Comparison of ENCODE assay signal across 8 mouse cellular contexts in the genomic region with DNA sequence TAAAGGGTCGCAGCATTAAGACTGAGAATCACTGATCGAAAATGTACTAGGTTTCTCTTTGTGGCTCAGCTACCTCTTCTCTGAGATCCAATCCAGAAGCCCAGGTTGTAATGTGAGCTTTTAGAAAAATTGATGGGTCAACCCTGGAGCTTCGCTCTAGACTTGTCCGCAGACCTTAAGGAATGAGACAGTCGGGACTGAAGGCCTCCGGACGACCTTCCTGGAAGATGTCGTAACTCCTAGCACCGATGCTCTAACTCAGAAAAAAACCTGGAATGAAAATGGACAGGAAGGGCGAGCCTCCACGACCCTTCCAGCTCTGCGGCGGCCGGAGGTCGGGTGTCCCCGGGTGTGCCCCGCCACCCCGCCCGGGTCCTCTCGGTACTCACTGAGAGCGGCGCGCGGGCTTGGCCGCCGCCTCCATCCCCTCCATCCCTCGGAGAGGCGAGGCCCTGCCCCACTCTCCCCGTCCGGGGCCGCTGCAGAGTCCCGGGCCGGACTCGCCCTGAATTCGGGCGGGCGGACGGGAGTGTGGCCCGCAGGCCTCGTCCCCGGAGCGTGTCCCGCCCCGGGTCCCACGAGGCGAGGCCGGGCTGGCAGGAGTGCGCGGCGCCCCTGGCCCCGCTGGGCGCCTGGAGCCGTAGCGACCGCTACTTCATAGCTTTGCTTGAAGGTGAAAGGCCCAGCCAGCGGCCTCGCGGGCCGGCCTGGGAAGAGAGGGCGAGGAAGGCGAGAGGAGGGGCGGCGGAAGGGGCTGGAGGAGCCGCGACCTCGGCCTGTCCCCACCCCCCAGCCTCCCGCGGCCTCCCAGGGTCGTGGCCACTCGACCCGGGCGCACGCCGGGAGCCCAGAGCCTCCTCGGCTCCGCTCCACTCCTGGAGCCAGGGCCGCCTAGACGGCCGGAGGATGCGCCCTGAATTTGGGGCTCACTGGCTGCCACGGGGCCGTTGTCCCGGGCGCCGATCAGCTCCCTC. TPM values are rescaled to one million over a fixed set of nuclear protein-coding genes. Genes with fewer than 3 reads are reported as not detected.
A peak's percentile ranks its signal among the peaks of the same experiment; 100 is the strongest.
DNase-seq lines count a peak whose midpoint lies in the region; ATAC-seq and TF ChIP-seq lines count a peak whose summit lies in the region.

A gene (minus strand): TSS at position 648 of the 974 bp plus-strand sequence.

- ATAC-seq in forebrain, embryonic 15.5 days (replicated peaks): peak; percentile 69

- H3K4me1 ChIP-seq in ES-Bruce4 (ENCODE audit: control insufficient read depth, insufficient read depth, low read length): peaks cover 6% of the 10 kb centered on the region
- peaks cover 22% of the 10 kb centered on the region for H3K4me1 ChIP-seq in forebrain, embryonic 15.5 days

- H3K9ac ChIP-seq in ES-Bruce4 (ENCODE audit: low read depth, poor library complexity, severe bottlenecking): peak within 1 kb of the TSS; percentile 79
- peak within 1 kb of the TSS; percentile 62 for H3K9ac ChIP-seq in forebrain, embryonic 15.5 days (replicated peaks)

- peak; percentile 85 for DNase-seq in adrenal gland, adult 2 months
- peak; percentile 80 to 81 for DNase-seq in heart, postnatal 14 days
- peak; percentile 78 to 87 for DNase-seq in kidney, postnatal 4 days
- peak; percentile 48 for DNase-seq in mesoderm, embryonic 11.5 days (ENCODE audit: low read depth, low spot score)
- DNase-seq in testis, postnatal 10 days (ENCODE audit: low spot score): peak; percentile 79
- no peak for DNase-seq in spleen, postnatal 4 days (ENCODE audit: low spot score in 2 of 2)

- H3K9me3 ChIP-seq in ES-Bruce4 (replicated peaks; ENCODE audit: control insufficient read depth, insufficient read depth, low read length, poor library complexity, severe bottlenecking): no peaks in the 10 kb centered on the region
- no peaks in the 10 kb centered on the region for H3K9me3 ChIP-seq in forebrain, embryonic 15.5 days

- TF ChIP-seq CTCF in ES-Bruce4 (IDR thresholded peaks at IDR 0.05; ENCODE audit: low read depth, low read length): no peak

- 2% methylated on average over 85 of the region's 85 CpGs for WGBS in forebrain, embryonic 15.5 days

- H3K4me2 ChIP-seq in forebrain, embryonic 15.5 days (replicated peaks): peak within 1 kb of the TSS; percentile 95

- H3K27ac ChIP-seq in ES-Bruce4 (ENCODE audit: insufficient read depth, low read length): no peak within 1 kb of the TSS
- peak within 1 kb of the TSS; percentile 35 for H3K27ac ChIP-seq in forebrain, embryonic 15.5 days (replicated peaks)

- intact Hi-C loops in heart, postnatal 14 days (cut with DNase I): no loop called here

- TF ChIP-seq EP300 in ES-Bruce4 (IDR thresholded peaks at IDR 0.05; ENCODE audit: insufficient read depth, low read depth, low read length): no peak

- no peak for TF ChIP-seq POLR2A in ES-Bruce4 (IDR thresholded peaks at IDR 0.05; ENCODE audit: insufficient read depth, low read length)

- H3K36me3 ChIP-seq in ES-Bruce4 (ENCODE audit: control insufficient read depth, insufficient read depth, low read length, poor library complexity, severe bottlenecking): no peaks in the 10 kb centered on the region
- H3K36me3 ChIP-seq in forebrain, embryonic 15.5 days: no peaks in the 10 kb centered on the region

- peaks cover 4% of the 10 kb centered on the region; the same call in 1 of the 2 replicates for H3K27me3 ChIP-seq in ES-Bruce4 (ENCODE audit: control insufficient read depth, insufficient read depth, low read length, poor library complexity, severe bottlenecking)
- H3K27me3 ChIP-seq in forebrain, embryonic 15.5 days: 0 out of 2 replicates have a peak, but pooled peaks cover 2% of the 10 kb centered on the region

- H3K4me3 ChIP-seq in ES-Bruce4 (ENCODE audit: low read depth, low read length): peak within 1 kb of the TSS; percentile 40
- peak within 1 kb of the TSS; percentile 52 for H3K4me3 ChIP-seq in forebrain, embryonic 15.5 days

RNA-seq across cellular contexts. Expression of the gene that starts here (rescaled TPM):
- 8.0 and 8.4 TPM in 2 replicates for polyA plus RNA-seq in ES-Bruce4 (2011; ENCODE audit: insufficient read depth, insufficient read length, low read depth, missing spikeins)
- total RNA-seq in adrenal gland, adult 2 months (2021): 10 to 100 TPM; 29.6 to 33.5 TPM
- polyA plus RNA-seq in adrenal gland, adult 2 months (2012; rRNA removed): 30.6 and 32.7 TPM in 2 replicates
- 3.3 and 4.9 TPM in 2 replicates for polyA plus RNA-seq in forebrain, embryonic 15.5 days (2015; fragmentation: Nextera tagmentation; extraction: Ambion mirVana)
- total RNA-seq in heart, postnatal 14 days (2021): 10 to 100 TPM; 35.9 to 41.2 TPM

Comparison
In these comparisons a context has a peak if more than half of its experiments do, and no peak if none do; other contexts are left out.
1. DNase-seq: peak in adrenal gland, adult 2 months (single experiment), heart, postnatal 14 days (2 of 2), kidney, postnatal 4 days (2 of 2), mesoderm, embryonic 11.5 days (single experiment) and testis, postnatal 10 days (single experiment); none in spleen, postnatal 4 days (0 of 2).